Mouse (Mus musculus) left cerebral cortex, adult 9 months (tissue): ENCODE measurements around the gene Osbp2.

Source experiments
- DNase-seq, 2 experiments: peaks; one replicate each; pipeline ENCODE4 v3.0.0; 2022; ENCODE audit warnings: low spot score in 2 of 2

The Osbp2 gene

GRCm38 (mm10) chr11:3704404-3704803, 159.3 kb downstream of the Osbp2 start:
- no peak for DNase-seq

- no peak for DNase-seq
These were observed 160.4 kb downstream of the Osbp2 start for GRCm38 (mm10) chr11:3703089-3703992.

DNA sequence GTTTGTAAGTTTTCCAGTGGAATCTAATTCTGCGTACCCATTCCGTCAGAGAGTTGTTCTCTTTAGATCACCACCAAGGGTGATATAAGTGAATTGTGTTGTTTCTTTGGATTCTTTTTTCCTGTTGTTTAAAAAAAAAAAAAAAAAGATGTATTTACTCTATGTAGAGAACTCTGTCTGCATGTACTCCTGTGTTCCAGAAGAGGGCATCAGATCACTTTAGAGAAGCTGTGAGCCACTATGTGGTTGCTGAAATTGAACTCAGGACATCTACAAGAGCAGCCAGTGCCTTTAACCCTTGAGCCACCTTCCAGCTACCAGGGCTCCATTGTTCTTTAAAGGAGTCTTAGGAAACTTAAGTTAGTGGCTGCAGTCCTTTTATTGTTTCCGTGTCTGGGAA, 166.3 kb downstream of the Osbp2 start:
- no peak for DNase-seq

- no peak for DNase-seq
These were observed 167.6 kb downstream of the Osbp2 start for GRCm38 (mm10) chr11:3696086-3696616.

- DNase-seq: no peak
These were observed 172.0 kb downstream of the Osbp2 start for GRCm38 (mm10) chr11:3691746-3692145.

DNA sequence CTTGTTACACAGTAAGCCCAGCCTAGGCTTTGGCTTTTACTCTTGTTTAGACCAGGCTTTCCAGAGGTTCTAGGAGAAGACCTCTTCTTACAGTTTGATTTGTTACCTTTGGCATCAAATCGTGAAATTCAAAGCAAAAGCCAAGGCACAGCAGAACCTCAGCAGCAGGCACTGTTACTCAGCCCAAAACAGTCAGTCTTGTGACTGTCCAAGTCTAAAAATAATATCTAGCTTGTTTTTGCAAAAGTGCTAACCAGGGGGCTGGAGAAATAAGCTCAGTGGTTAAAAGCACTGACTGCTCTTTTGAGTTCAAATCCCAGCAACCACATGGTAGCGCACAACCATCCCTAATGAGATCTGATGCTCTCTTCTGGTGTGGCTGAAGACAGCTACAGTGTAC, 176.8 kb downstream of the Osbp2 start:
- DNase-seq: no peak

DNA sequence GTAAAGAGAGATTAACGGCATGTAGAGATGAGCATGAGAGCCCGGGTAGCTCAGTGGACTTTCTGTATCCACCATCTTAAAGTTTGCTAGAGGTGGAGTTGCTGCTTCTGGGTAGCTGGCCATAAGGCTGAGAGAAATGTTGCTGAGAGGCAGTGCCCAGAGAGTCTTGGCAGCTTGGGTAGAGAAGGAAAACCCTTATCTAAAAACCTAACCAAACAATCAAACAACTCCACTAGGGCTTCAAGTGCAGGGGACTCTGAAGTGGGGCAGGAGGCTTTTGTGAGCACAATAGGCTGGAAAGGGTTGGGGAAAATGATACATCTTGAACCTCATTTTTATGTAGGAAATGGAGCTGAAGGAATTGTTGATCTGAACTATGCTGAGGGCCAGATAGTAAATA, 177.4 kb downstream of the Osbp2 start:
- no peak for DNase-seq

- DNase-seq: no peak
These were observed 178.3 kb downstream of the Osbp2 start for GRCm38 (mm10) chr11:3685431-3685830.

GRCm38 (mm10) chr11:3684723-3685430, 178.8 kb downstream of the Osbp2 start:
- DNase-seq: no peak

DNA sequence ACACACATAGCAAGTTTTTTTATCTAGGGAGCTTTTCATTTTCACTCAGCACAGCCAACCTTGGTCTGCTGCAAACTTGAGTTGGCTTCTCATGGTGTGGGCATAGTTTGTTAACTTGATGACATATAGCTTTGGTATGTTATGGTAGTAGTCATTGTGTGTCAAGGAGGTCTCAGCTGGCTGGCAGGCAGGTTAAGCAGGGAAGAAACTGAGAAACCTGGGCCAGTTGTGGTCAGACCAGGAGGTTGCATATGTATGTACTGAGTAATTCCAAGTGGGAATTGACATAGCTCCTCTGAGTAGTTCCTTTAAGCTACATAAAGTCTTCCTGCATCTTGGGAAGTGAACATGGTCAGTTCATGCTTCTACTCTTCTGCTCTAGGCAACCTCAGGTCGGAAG, 179.5 kb downstream of the Osbp2 start:
- no peak for DNase-seq

GRCm38 (mm10) chr11:3683696-3684095, 180.0 kb downstream of the Osbp2 start:
- DNase-seq: no peak

GRCm38 (mm10) chr11:3679771-3680170, 183.9 kb downstream of the Osbp2 start:
- no peak for DNase-seq

DNA sequence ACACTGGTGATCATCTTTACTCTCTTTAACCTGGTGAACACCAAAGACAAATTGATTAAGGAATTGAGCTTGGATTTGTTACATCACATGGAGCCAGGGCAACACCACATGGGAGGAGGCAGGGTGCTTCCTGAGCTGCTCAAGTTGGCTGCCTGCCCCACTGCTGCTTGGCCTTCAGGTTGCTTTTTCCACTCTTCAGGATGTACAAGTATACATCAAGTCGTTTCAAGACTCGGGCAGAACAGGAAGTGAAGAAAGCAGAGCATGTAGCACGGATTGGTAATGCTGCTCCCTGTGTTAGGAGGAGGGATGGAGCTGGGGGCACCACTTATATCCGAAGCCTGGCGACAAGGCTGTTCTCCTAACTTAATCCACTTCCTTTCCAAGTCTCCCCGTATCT, 186.5 kb downstream of the Osbp2 start:
- no peak for DNase-seq

DNA sequence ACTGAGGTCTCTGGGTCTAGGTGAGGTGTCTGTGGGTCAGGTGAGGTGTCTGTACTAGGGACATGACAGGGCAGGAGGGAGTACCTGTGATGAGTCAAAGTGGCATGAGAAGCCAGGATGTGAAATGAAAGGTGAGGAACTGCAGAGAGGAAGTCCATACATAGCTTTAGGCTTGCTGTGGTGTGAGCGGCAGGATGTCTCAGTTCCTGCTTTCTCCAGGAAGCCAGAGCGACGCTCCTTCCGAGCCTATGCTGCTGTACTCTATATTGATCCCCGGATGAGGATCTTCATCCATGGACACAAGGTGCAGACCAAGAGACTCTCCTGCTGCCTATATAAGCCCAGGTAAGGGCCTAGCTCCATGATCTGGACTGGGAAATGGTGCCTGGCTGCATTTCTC, 187.3 kb downstream of the Osbp2 start:
- no peak for DNase-seq

- DNase-seq: no peak
These were observed 189.2 kb downstream of the Osbp2 start for GRCm38 (mm10) chr11:3674545-3674944.

GRCm38 (mm10) chr11:3671000-3671628, 192.6 kb downstream of the Osbp2 start:
- DNase-seq: no peak

DNA sequence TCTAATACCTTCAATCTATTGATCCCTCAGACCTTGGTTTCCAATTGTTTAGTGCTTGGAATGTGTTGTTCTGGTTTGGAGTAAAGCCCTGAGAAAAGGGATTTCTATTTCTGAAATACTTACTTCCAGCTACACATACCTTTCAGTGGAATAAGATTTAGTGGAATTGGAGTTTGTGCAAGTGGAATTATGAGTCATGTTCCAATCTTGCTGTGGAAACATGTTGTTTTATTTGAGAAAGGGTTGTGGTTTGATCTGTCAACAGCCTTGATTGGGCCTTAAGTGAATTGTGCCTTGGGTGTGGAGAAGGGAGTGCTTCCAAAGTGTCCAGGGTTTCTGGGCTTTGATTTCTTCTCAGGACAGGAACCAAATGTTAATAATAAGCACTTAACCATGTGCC, 193.9 kb downstream of the Osbp2 start:
- DNase-seq: no peak

DNA sequence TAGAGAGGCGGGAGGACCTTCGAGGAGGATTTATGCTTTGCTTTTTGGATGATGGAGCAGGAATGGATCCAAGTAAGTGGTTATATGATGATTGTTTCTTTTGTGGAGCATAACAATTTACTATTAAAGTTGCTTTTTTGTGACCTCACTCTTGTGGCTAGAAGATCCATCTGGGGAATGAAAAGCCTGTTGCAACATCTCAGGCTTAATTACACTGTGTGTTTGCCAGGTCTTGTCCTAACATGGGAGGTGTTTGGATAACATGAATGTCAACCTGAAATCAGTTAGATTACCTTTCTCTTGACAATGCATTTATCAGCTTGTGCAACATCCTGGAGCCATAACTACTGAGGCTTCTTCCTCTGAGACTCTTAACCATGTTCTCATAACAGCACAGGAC, 194.9 kb downstream of the Osbp2 start:
- DNase-seq: no peak

GRCm38 (mm10) chr11:3667506-3667905, 196.2 kb downstream of the Osbp2 start:
- no peak for DNase-seq

- no peak for DNase-seq
These were observed 201.7 kb downstream of the Osbp2 start for GRCm38 (mm10) chr11:3661964-3662363.
